Mouse (Mus musculus): ENCODE measurements around the gene Smad6. TPM values are rescaled to one million over a fixed set of nuclear protein-coding genes. Genes with fewer than 3 reads are reported as not detected.

The Smad6 gene
- polyA plus RNA-seq (2015; fragmentation: Nextera tagmentation; extraction: Ambion mirVana): 1.9 and 2.6 TPM in 2 replicates

DNA sequence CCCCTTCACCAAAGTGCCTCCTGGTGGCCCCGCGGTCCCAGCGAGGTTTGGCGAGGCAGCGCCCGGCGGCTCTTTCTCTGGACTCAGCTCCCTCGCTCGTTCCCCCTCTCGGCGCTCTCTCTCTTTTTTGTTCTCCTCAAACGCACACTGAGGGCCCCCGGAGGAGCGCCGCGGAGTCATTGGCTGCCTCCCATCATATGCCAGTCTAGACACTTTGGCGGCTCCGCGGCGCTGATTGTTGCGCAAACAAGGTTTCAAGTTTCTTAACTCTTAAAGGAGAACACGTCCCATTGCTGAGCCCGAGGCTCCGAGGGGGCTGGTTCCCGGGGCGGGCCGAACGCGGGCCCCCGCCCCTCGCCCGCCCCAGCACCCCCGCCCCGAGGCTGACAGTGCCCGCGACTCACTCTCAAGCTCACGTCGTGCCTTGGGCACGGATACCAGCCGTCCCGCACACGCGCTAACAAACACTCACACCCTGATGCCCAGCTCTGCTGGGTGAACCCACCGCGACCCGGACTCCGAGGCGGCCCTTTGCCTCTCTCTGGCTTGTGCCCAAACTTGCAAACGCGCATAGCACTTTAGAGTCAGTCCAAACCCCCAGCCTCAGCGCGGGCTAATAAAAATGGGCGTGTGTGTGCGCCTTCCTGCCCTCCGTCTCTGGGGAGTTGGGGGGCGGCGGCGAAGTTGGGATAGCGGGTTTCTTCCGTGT, at the start of gene Smad6:
Gene Smad6 (minus strand): TSS at position 207 of the 709 bp plus-strand sequence.

Other genes starting within 250 kb of the Smad6 start
- gene Lctl, start 95.1 kb upstream of the Smad6 start, polyA plus RNA-seq (2015; fragmentation: Nextera tagmentation; extraction: Ambion mirVana): 0.23 TPM in 1 of 2 replicates, not detected in the other
- gene Zwilch, start 151.0 kb upstream of the Smad6 start, polyA plus RNA-seq (2015; fragmentation: Nextera tagmentation; extraction: Ambion mirVana): 3.4 and 4.4 TPM in 2 replicates
- gene Rpl4, start 151.3 kb upstream of the Smad6 start, polyA plus RNA-seq (2015; fragmentation: Nextera tagmentation; extraction: Ambion mirVana): 575 TPM in 2 replicates
- 35.5 and 35.9 TPM in 2 replicates for gene Snapc5, start 157.2 kb upstream of the Smad6 start, polyA plus RNA-seq (2015; fragmentation: Nextera tagmentation; extraction: Ambion mirVana)
- 1.9 and 2.5 TPM in 2 replicates for gene Uchl4, start 213.1 kb upstream of the Smad6 start, polyA plus RNA-seq (2015; fragmentation: Nextera tagmentation; extraction: Ambion mirVana)
- 89.4 TPM in 2 replicates for gene Map2k1, start 231.6 kb upstream of the Smad6 start, polyA plus RNA-seq (2015; fragmentation: Nextera tagmentation; extraction: Ambion mirVana)

Data from neural tube, postnatal 0 days (tissue).